Mouse (Mus musculus) spleen, postnatal 4 days (tissue): Measurements from ENCODE around the gene Gzmd.

Source experiments
- DNase-seq, 2 experiments: peaks; one replicate each; pipeline ENCODE4 v3.0.0; 2022; ENCODE audit warnings: low spot score in 2 of 2

Gene Gzmd

GRCm38 (mm10) chr14:56082016-56082415 is 50.4 kb downstream of the Gzmd start:
- no peak for DNase-seq
